Mouse (Mus musculus) activated CD4-positive, CD25-positive, alpha-beta regulatory T cell, adult 4 months (primary cell): ENCODE results near the gene Zfp148. TPM values are rescaled to one million over a fixed set of nuclear protein-coding genes. Genes with fewer than 3 reads are reported as not detected.

Experiments
- ATAC-seq: one replicate; pipeline ENCODE4 v1.8.0; 2017
- polyA plus RNA-seq, 2 experiments: library from polyadenylated mRNA; unstranded; fragments of 100-300 nt; shearing (Covaris generic); gene quantifications; one replicate each; pipeline ENCODE4 v1.2.1; 2017

Zfp148 gene
- polyA plus RNA-seq: 10 to 100 TPM; 45.4 to 46.4 TPM

GRCm38 (mm10) chr16:33379944-33380881 is at the start of gene Zfp148:
Zfp148 (plus strand) TSS chr16:33380836.
- ATAC-seq: peak; percentile 87

DNA sequence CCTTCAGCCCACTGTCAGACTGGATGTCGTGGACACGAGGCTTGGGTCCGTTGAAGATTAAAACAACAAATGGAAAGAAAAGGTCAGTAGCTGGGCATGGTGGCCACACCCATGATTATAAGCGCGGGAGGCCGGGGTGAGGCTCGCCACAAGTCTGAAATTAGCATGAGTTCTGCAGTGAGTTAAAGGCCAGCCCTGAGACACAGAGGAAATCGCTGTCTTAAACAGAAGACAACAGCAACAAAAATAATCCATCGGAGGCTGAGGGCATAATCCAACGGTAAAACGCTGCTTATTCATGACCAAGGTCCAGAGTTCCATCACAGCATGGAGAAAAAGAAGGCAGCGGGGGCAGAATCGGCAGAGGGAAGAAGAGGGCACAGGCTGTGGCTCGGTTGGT is 47.6 kb upstream of the Zfp148 start:
- ATAC-seq: no peak

DNA sequence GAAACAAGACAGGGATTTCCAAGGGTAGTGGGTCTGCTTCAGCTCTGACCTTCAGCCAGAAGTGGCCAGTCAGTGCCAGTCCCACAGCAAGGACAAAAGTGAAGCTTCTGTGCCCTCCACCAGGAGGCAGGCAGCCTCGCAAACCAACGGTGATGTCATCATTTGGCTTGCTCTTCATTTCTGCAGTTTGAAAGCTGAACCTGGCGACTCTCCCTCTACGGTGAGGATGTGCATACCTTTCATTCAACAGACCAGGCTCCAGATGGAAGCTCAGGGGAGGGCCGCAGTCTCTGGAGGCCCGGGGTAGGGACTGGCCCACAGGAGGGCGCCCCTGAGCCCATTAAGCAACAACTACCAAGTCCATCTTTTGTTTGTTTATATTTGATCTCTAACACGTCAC is 43.5 kb upstream of the Zfp148 start:
- peak; percentile 89 for ATAC-seq

GRCm38 (mm10) chr16:33337681-33338080 is 43.0 kb upstream of the Zfp148 start:
- ATAC-seq: peak; percentile 49

- ATAC-seq: no peak
Observed at GRCm38 (mm10) chr16:33338492-33338891, 42.1 kb upstream of the Zfp148 start.

DNA sequence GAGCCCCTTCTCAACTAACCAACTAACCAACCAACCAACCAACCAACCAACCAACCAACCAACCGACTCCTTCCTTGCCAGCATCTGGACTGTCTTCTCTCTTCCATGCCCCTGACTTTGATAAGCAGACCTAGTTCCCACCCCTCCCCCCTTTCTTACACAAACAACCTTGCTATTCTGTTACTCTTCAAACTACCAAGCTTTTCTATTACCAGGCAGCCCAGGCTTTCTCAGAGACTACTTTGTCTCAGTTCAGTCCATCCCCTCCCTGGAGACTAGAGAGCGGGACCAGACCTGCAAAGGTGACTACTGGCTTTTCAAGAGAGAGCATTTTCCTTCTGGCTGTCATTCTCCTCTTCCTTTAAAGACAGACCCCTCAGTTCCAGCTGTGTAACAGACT is 41.2 kb upstream of the Zfp148 start:
- ATAC-seq: no peak

DNA sequence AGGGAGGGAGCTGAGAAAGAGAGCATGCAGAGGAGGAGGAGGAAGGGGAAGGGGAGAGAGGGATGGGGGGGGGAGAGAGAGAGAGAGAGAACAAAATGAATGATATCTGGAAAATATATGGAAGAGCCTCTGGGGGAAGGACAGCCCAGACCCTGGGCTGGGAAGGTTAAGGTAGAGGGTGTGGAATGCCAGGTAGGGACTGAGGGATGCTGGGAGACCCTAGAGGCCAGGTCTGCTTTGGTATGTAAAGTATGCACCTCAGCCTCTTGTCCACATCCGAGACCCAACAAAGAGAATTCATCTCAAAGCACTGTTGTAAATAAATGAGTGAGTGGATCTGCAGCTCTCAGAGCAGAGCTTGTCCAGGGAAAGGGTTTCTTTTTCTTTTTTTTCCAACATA is 38.3 kb upstream of the Zfp148 start:
- no peak for ATAC-seq

DNA sequence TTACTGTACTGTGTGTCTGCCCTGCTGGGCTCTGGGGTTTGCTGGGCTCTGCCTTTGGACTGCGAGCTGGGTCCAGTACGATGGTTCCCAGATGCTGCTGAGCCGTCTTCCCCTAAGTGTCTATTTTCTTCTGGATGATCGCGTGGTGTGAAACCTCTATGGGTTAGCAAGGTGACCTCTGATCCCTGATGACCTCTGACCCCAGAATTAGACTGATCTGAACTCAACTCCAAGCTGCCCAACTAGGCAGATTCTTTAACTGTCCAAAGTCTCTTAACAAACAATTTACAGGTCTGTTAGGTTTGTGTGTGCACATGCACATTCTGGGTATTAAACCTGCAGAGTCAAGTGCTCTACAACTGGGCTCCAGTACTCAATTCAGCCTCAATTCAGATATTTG is 37.5 kb upstream of the Zfp148 start:
- no peak for ATAC-seq

- ATAC-seq: peak; percentile 86
Observed at GRCm38 (mm10) chr16:33343601-33344000, 37.0 kb upstream of the Zfp148 start.

DNA sequence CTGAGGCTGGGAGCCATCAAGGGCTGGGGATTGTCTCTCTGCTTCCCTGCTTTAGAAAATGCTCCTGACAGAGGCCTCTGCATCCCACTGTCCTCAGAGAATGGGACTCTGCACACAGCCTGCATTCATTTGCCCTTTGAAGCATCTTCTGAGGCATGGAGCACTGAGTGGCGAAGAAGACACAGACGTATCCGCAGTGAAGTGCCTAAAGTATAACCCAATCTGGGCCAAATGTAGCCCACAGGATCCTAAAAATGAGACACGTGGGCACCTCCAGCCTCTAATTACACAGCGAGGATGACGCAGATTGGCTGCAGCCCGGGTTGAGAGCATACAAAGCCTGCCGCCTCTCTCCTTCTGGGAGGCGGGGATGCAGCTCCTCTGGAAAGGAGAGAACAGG is 36.3 kb upstream of the Zfp148 start:
- no peak for ATAC-seq

DNA sequence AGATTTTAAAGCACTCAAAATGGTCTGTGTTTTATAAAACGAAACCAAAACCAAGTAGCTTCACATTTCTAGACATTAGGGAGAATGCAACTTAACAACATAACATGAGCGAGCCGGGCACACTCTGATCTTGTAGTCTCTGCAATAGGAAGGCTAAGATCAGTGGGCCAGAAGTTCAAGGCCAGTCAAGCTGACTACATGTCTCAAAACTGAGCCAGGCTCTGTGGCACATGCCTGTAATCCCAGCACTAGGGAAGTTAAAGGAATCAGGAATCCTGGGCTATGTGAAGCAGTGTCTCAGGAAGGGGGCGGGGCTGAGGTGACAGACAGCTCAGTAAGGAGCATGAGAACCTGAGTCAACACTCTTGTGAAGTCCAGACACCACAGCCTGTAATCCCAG is 35.8 kb upstream of the Zfp148 start:
- ATAC-seq: peak; percentile 34

- ATAC-seq: no peak
Observed at GRCm38 (mm10) chr16:33346376-33346775, 34.3 kb upstream of the Zfp148 start.

GRCm38 (mm10) chr16:33347134-33347533 is 33.5 kb upstream of the Zfp148 start:
- no peak for ATAC-seq

- ATAC-seq: peak; percentile 66
Observed at GRCm38 (mm10) chr16:33357805-33358204, 22.8 kb upstream of the Zfp148 start.

DNA sequence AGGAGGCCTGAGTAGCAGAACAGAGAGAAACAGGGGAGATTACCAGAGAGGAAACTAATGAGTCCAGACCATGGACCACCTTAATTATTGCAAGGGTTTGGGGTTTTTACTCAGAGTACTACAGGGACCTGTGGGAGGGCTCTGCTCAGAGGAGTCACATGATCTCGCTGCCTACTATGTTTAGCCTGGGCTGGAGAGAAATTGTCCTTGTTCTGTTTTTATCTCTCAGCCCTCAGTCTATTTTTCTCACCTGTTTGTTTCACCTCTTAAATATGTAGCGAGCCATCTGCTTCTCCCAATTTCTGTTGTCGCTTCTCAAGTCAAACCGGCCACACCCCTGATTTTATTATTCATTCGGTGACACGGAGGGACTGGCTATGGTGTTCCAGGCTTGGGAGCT is 14.9 kb upstream of the Zfp148 start:
- no peak for ATAC-seq

DNA sequence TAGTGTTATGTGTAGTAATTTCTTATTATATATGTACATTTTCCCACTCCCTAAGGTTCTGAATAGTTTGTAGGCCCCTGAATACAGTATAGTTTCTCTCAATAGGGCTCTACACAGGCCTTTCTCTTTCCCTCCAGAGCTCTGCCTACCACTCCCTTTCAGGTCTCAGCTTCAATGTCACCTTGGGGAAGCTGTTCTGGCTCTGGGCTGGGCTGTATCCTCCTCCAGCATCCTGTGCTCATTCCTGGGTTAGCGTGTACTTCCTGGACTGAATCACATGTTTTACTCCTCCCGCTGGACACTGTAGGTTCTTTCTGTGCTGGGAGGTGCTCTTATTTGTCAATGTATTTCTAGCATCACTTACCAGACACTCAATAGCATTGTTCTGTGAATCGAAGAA is 12.0 kb upstream of the Zfp148 start:
- ATAC-seq: no peak

GRCm38 (mm10) chr16:33370836-33371235 is 9.8 kb upstream of the Zfp148 start:
- peak; percentile 86 for ATAC-seq

DNA sequence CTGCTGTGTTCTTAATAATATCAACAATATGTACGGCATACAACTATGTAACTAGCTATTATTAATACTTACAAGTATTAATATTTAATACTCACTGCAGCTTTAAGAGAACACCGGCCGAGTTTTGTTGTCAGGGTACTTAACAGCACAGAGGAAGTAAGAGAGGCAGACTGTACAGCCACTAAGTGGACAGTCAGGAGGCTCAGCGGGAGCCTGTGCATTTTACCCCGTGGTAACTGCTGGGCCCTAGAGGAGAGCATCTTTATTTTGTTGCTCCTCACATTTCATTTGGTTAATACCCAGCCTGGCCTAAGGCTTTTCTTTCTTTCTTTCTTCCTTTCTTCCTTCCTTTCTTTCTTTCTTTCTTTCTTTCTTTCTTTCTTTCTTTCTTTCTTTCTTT is 8.0 kb upstream of the Zfp148 start:
- ATAC-seq: no peak

DNA sequence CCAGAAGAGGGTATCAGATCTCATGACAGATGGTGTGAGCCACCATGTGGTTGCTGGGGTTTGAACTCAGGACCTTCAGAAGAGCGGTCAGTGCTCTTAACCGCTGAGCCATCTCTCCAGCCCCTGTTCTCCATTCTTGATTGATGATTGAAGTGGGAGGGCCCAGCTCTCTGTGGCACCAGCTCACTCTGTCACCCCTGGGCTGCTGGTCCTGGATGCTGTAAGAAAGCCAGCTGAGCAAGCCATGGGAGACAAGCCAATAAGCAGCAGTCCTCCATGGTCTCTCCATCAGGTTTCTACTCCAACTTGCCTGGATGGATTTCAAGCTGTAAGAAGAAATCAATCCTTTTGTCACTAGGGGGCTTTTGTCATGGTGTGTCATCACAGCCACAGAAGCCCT is 7.3 kb upstream of the Zfp148 start:
- ATAC-seq: no peak

DNA sequence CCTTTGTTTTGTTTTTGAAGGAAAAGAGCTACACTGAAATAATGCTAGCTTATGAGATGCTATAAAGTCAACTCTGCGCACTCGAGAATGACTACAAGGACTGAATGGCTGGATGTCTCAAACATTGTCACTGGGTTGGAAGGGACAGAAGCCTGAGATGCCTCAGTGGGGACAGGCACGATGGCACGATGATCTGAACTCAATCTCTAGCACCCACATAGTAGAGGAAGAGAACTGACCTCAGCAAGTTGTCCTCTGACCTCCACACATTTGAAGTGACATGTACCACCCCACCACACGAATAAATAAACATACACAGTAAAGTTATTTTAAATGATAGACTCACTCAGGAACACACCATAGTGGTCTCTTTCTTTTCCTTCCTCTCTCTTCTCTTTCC is 4.4 kb upstream of the Zfp148 start:
- ATAC-seq: no peak

DNA sequence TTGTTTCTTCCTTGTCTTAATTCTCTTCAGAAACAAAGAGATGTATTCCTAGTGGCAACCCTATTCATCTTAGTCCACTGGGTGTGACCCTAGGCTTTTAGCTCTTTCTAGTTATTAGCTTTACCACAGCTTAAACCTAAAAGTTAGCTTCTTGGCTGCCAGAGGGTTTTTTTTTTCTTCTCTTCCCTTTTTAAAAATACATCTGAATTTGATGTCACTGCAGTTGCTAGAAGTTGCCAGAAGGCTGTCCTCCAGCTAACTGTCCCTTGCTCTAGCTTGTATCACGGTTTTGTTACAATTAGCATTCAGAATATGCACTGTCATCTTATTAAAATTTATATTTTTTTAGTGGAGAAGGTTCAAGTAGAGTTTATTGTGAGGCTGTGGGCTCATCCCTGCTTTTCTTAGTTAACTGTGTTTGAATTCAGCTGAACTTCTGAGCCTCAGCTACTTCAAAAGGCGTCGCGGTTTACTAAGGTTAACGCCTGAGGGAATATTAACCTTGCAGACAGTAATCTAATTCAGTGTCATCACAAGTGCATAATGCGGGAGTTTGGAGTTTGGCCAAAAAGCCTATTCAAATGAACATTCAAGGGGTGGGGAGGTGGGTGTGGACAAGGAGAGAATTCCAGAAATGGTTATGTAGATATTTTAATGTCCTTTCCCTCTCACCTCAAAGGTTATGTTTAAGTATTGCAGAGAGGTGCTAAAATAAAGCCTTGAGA is 1.3 kb upstream of the Zfp148 start:
- ATAC-seq: no peak

- peak; percentile 5 for ATAC-seq
Observed at GRCm38 (mm10) chr16:33380882-33381613, 412 bp downstream of the Zfp148 start.

GRCm38 (mm10) chr16:33381614-33382245 is 1.1 kb downstream of the Zfp148 start:
- ATAC-seq: no peak
